Mouse (Mus musculus): ENCODE measurements around the gene Ajap1. TPM values are rescaled to one million over a fixed set of nuclear protein-coding genes. Genes with fewer than 3 reads are reported as not detected.

Gene Ajap1
- polyA plus RNA-seq, 1 experiment from 2014 or later, result 0.72 TPM

GRCm38 (mm10) chr4:153398421-153398820, 84.2 kb downstream of the Ajap1 start:
- no peaks in the 10 kb centered on the region for H3K9me3 ChIP-seq (replicated peaks)
- no peak overlapping the region for H3K4me3 ChIP-seq (replicated peaks)
- H3K36me3 ChIP-seq, result no peaks in the 10 kb centered on the region
- 95% methylated on average over 8 of the region's 8 CpGs for WGBS
- H3K4me2 ChIP-seq (replicated peaks), result no peak overlapping the region
- H3K27me3 ChIP-seq, result no peaks in the 10 kb centered on the region
- H3K4me1 ChIP-seq, result no peaks in the 10 kb centered on the region
- no peak overlapping the region for H3K27ac ChIP-seq (replicated peaks)
- ATAC-seq (ENCODE audit: insufficient number of reproducible peaks, low FRiP score, low TSS enrichment, low read depth), result no peak
- H3K9ac ChIP-seq, result no peak overlapping the region

DNA sequence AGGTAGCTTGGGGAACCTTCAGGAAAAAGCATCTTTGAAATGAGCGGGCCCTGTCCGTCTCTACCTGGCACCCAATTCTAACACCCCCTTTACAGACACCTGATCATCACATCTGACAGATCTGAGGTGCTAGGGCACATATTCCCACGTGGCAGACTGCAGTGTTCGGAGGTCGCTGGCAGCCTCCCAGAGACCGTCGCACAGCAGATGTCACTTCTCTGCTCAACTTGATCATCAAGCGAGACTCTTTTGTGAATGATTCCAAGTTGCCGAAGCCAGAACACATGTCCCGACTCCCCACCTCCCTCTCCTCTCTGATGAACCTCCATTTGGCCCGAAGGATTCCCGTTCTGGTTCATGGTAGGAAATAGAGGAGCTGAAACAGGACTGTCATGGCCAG, 95.1 kb downstream of the Ajap1 start:
- Histone ChIP-seq H3K36me3 (no peaks in the 10 kb centered on the region), H3K27ac (replicated peaks) (no peak overlapping the region)

DNA sequence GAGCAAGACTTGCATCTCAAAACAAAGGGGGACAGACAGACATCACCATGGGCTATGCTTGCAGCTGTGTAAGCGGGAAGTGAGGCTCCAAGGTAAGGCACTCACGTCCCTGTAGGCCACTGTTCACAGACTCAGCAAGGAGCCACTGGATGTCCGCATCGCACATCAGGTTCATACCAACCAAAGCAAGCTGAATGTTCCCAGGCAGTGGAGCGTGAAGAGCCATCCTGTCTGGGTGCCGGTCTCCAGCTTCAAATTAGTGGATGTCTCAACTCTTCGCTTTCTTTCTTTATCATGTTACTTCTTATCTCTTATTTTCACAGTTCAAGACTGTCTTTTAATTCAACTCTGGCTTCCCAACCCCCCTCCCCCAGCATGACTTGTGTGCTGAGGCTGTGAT, 101.2 kb downstream of the Ajap1 start:
- H3K9ac ChIP-seq, result no peak overlapping the region
- no peaks in the 10 kb centered on the region; the same call in 1 of the 2 replicates for H3K27me3 ChIP-seq
- H3K36me3 ChIP-seq, result no peaks in the 10 kb centered on the region
- WGBS, result 60% methylated on average over 7 of the region's 7 CpGs
- no peaks in the 10 kb centered on the region for H3K9me3 ChIP-seq (replicated peaks)
- no peak overlapping the region for H3K27ac ChIP-seq (replicated peaks)
- H3K4me1 ChIP-seq, result no peaks in the 10 kb centered on the region
- ATAC-seq (ENCODE audit: insufficient number of reproducible peaks, low FRiP score, low TSS enrichment, low read depth), result no peak
- H3K4me3 ChIP-seq (replicated peaks), result no peak overlapping the region
- no peak overlapping the region for H3K4me2 ChIP-seq (replicated peaks)

More for the DNA sequence above, 95.1 kb downstream of the Ajap1 start:
- H3K4me2 ChIP-seq (replicated peaks), result no peak overlapping the region
- H3K27me3 ChIP-seq, result no peaks in the 10 kb centered on the region
- WGBS, result 91% methylated on average over 12 of the region's 12 CpGs
- no peak overlapping the region for H3K4me3 ChIP-seq (replicated peaks)
- ATAC-seq (ENCODE audit: insufficient number of reproducible peaks, low FRiP score, low TSS enrichment, low read depth), result no peak
- H3K9me3 ChIP-seq (replicated peaks), result no peaks in the 10 kb centered on the region
- H3K4me1 ChIP-seq, result no peaks in the 10 kb centered on the region
- no peak overlapping the region for H3K9ac ChIP-seq

DNA sequence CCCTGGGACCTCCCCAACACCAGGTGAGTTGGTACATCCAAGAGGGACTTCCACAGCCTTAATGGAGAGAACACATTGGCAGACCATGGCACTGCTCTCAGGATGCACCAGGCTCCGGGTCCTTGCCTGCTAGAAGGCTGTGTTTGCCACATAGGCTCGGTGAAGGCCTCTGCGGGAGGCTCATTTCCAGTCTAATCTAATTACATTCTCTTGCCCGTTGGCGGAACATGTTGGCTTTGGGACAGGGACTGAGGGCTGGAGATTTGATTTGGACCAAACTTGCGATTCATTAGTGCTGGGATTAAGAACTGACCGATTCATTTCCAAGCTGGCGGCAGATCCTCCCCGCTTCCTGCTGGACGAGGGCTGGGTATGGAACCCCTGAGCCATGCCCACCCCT, 101.7 kb downstream of the Ajap1 start:
- Histone ChIP-seq H3K27me3 (no peaks in the 10 kb centered on the region; the same call in 1 of the 2 replicates), H3K27ac (replicated peaks) (no peak overlapping the region), H3K4me3 (replicated peaks) (no peak overlapping the region), H3K36me3 (no peaks in the 10 kb centered on the region), H3K9ac (no peak overlapping the region), H3K4me2 (replicated peaks) (no peak overlapping the region), H3K4me1 (no peaks in the 10 kb centered on the region), H3K9me3 (replicated peaks) (no peaks in the 10 kb centered on the region)
- ATAC-seq (ENCODE audit: insufficient number of reproducible peaks, low FRiP score, low TSS enrichment, low read depth), result no peak
- WGBS, result 70% methylated on average over 10 of the region's 10 CpGs

DNA sequence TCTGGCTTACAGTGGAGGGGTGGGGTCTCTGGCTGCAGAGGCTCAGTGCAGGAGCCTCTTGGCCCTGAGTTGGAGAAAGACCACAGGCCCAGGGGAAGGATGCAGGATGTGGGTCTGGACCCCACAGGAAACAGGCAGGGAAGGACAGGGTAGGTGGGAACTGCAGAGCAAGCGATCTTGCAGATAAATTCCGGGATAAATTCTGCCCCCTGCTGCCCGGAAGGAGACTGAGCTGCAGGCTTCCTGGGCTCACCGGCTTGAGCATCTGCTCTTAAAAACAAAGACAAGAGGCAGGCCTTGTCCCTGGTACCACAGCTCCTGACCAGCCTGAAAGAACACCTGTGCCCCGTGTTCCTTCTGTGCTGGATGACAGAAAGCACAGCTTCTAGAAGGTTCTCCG, 104.6 kb downstream of the Ajap1 start:
- Histone ChIP-seq H3K4me1 (peaks cover 5% of the 10 kb centered on the region), H3K27ac (replicated peaks) (no peak overlapping the region), H3K36me3 (no peaks in the 10 kb centered on the region), H3K9me3 (replicated peaks) (no peaks in the 10 kb centered on the region), H3K27me3 (no peaks in the 10 kb centered on the region; the same call in 1 of the 2 replicates), H3K9ac (no peak overlapping the region), H3K4me3 (replicated peaks) (no peak overlapping the region), H3K4me2 (replicated peaks) (no peak overlapping the region)
- whole genome bisulfite sequencing, result 17% methylated on average over 6 of the region's 6 CpGs
- no peak; the same call in 1 of the 2 replicates for ATAC-seq (ENCODE audit: insufficient number of reproducible peaks, low FRiP score, low TSS enrichment, low read depth)

DNA sequence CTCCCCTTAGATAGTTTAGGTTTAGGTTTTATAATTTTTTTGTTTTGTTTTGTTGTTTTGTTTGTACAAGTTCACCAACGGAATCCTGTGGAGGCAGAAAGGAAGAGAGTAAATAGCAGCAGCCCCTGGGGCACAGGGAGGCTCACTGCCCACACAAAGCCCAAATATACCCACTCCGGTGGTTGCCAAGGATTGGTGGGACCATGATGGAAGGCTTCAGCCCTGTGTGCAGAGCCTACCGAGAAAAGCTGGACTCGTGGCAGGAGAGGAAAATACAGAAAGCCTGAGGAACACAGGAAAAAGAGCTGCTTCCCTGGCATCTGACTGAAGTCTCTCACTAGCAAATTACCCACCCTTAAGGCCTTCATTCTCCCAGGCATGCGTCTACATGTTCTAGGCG, 108.4 kb downstream of the Ajap1 start:
- Histone ChIP-seq H3K4me2 (replicated peaks) (no peak overlapping the region; the same call in 1 of the 2 replicates), H3K9me3 (replicated peaks) (no peaks in the 10 kb centered on the region), H3K4me3 (replicated peaks) (no peak overlapping the region), H3K9ac (no peak overlapping the region), H3K27ac (replicated peaks) (no peak overlapping the region), H3K27me3 (peaks cover 13% of the 10 kb centered on the region), H3K36me3 (no peaks in the 10 kb centered on the region), H3K4me1 (peaks cover 5% of the 10 kb centered on the region)
- no peak for ATAC-seq (ENCODE audit: insufficient number of reproducible peaks, low FRiP score, low TSS enrichment, low read depth)
- WGBS, result 45% methylated on average over 6 of the region's 6 CpGs

DNA sequence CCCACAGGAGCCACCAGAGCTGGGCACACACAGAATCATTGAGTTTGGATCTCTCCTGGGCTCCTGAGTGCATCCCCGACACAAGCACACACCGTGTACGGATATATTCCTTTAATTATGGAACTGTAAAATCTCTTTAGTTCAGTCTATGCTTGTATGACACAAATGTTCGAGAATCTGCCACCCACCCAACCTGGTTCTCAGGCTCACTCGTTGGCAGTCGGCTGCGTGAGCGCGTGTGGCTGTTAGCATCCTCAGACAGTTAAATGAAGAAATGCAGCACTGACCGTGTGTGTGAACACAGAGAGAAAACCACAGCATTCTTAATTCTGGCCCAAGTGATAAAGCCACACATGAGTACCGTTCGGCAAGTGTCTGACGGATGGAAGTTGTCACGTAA, 109.5 kb downstream of the Ajap1 start:
- Histone ChIP-seq H3K9me3 (replicated peaks) (no peaks in the 10 kb centered on the region), H3K36me3 (no peaks in the 10 kb centered on the region), H3K27me3 (peaks cover 13% of the 10 kb centered on the region; the same call in 1 of the 2 replicates), H3K4me3 (replicated peaks) (no peak overlapping the region), H3K4me2 (replicated peaks) (no peak overlapping the region), H3K27ac (replicated peaks) (no peak overlapping the region), H3K4me1 (peaks cover 11% of the 10 kb centered on the region), H3K9ac (no peak overlapping the region)
- ATAC-seq (ENCODE audit: insufficient number of reproducible peaks, low FRiP score, low TSS enrichment, low read depth), result no peak
- WGBS, result 82% methylated on average over 14 of the region's 14 CpGs

- Histone ChIP-seq H3K9me3 (replicated peaks) (no peaks in the 10 kb centered on the region), H3K36me3 (no peaks in the 10 kb centered on the region), H3K4me2 (replicated peaks) (peak overlapping the region; percentile 33), H3K4me1 (peaks cover 10% of the 10 kb centered on the region), H3K27me3 (peaks cover 26% of the 10 kb centered on the region; the same call in 1 of the 2 replicates), H3K9ac (no peak overlapping the region), H3K4me3 (replicated peaks) (0 out of 2 replicates have a peak overlapping the region, but pooled peaks have one; percentile 9), H3K27ac (replicated peaks) (peak overlapping the region; percentile 65)
- WGBS, result 25% methylated on average over 10 of the region's 10 CpGs
- ATAC-seq (ENCODE audit: insufficient number of reproducible peaks, low FRiP score, low TSS enrichment, low read depth), result peak; percentile 63; the same call in 1 of the 2 replicates
Measured at GRCm38 (mm10) chr4:153368620-153369159, 113.9 kb downstream of the Ajap1 start.

GRCm38 (mm10) chr4:153360868-153361545, 121.6 kb downstream of the Ajap1 start:
- ATAC-seq (ENCODE audit: insufficient number of reproducible peaks, low FRiP score, low TSS enrichment, low read depth), result no peak
- Histone ChIP-seq H3K27ac (replicated peaks) (no peak overlapping the region), H3K4me1 (no peaks in the 10 kb centered on the region), H3K27me3 (peaks cover 9% of the 10 kb centered on the region; the same call in 1 of the 2 replicates), H3K9me3 (replicated peaks) (no peaks in the 10 kb centered on the region), H3K9ac (no peak overlapping the region), H3K4me3 (replicated peaks) (no peak overlapping the region), H3K36me3 (no peaks in the 10 kb centered on the region), H3K4me2 (replicated peaks) (no peak overlapping the region)
- 39% methylated on average over 13 of the region's 13 CpGs for WGBS

- 58% methylated on average over 7 of the region's 7 CpGs for WGBS
- no peaks in the 10 kb centered on the region for H3K4me1 ChIP-seq
- H3K9ac ChIP-seq, result no peak overlapping the region
- peaks cover 7% of the 10 kb centered on the region; the same call in 1 of the 2 replicates for H3K27me3 ChIP-seq
- no peak for ATAC-seq (ENCODE audit: insufficient number of reproducible peaks, low FRiP score, low TSS enrichment, low read depth)
- H3K36me3 ChIP-seq, result no peaks in the 10 kb centered on the region
- no peaks in the 10 kb centered on the region for H3K9me3 ChIP-seq (replicated peaks)
- H3K4me3 ChIP-seq (replicated peaks), result no peak overlapping the region
- H3K27ac ChIP-seq (replicated peaks), result no peak overlapping the region
- H3K4me2 ChIP-seq (replicated peaks), result no peak overlapping the region
Measured at GRCm38 (mm10) chr4:153358243-153358550, 124.4 kb downstream of the Ajap1 start.

DNA sequence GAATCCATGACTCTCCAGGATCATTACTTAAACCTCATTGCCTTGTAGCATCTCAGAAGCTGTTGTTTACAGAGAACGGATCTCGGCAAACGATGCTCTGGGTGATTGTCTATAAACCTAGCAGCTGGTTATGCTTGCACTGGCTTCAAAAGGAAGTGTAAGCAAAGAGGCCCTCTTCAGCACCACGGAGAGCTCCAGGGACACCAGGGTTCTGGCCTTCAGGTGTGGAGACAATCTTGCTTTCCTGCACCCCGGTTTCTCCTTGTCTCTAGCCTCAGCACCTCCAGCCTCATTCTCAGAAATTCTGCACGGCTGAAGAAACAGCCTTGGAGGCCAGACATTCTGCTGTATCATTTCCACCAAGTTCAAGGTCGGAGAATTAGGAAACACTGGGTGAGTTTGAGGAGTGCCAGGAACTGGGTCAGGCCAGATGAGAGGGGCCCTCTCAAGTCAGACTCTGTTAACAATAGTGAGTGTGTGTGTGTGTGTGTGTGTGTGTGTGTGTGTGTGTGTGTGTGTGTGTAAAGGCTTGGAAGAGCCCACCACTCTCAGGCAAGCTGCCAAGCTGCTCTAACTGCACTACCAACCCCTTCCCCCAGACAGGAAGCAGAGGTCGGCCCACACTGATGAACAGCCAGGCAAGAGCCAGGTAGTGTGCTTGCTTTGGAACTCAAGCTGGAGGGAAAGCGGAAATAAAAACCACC, 124.9 kb downstream of the Ajap1 start:
- Histone ChIP-seq H3K4me1 (no peaks in the 10 kb centered on the region), H3K27me3 (0 out of 2 replicates have a peak, but pooled peaks cover 4% of the 10 kb centered on the region), H3K36me3 (no peaks in the 10 kb centered on the region), H3K9me3 (replicated peaks) (no peaks in the 10 kb centered on the region), H3K27ac (replicated peaks) (no peak overlapping the region), H3K4me2 (replicated peaks) (no peak overlapping the region), H3K9ac (no peak overlapping the region), H3K4me3 (replicated peaks) (no peak overlapping the region)
- ATAC-seq (ENCODE audit: insufficient number of reproducible peaks, low FRiP score, low TSS enrichment, low read depth), result no peak
- WGBS, result 48% methylated on average over 9 of the region's 9 CpGs
